Mouse (Mus musculus) liver, embryonic 12.5 days (tissue): ENCODE data around the gene Lysmd3. TPM values are rescaled to one million over a fixed set of nuclear protein-coding genes. Genes with fewer than 3 reads are reported as not detected.

ENCODE experiments used
- ATAC-seq: fragments of 200-750 bp; cut with Nextera tagmentation; 2 replicates; pipeline ENCODE4 v1.8.0; 2017; ENCODE audit warnings: moderate number of reproducible peaks, mild to moderate bottlenecking, moderate library complexity
- H3K27ac ChIP-seq: fragments of 300-500 bp; sonication (generic); 2 replicates; pipeline ENCODE4 v1.5.1; 2016; ENCODE audit warnings: mild to moderate bottlenecking
- H3K27me3 ChIP-seq: fragments of 300-500 bp; sonication (generic); replicated peaks from 2 replicates; pipeline ENCODE4 v1.6.1; 2016; ENCODE audit warnings: mild to moderate bottlenecking, moderate library complexity
- H3K36me3 ChIP-seq: fragments of 300-500 bp; sonication (generic); 2 replicates; pipeline ENCODE4 v1.6.1; 2016; ENCODE audit warnings: mild to moderate bottlenecking, moderate library complexity
- H3K4me1 ChIP-seq: fragments of 300-500 bp; sonication (generic); 2 replicates; pipeline ENCODE4 v1.6.1; 2016
- H3K4me2 ChIP-seq: fragments of 300-500 bp; sonication (generic); 2 replicates; pipeline ENCODE4 v1.6.1; 2016; ENCODE audit warnings: mild to moderate bottlenecking, moderate library complexity
- H3K4me3 ChIP-seq: fragments of 300-500 bp; sonication (generic); 2 replicates; pipeline ENCODE4 v1.5.1; 2016; ENCODE audit warnings: mild to moderate bottlenecking, moderate library complexity
- H3K9ac ChIP-seq: fragments of 300-500 bp; sonication (generic); 2 replicates; pipeline ENCODE4 v1.6.1; 2016; ENCODE audit warnings: mild to moderate bottlenecking, moderate library complexity
- H3K9me3 ChIP-seq: fragments of 300-500 bp; sonication (generic); replicated peaks from 2 replicates; pipeline ENCODE4 v1.6.1; 2016; ENCODE audit warnings: mild to moderate bottlenecking, moderate library complexity
- WGBS: fragments of 180-500 bp; shearing (Covaris S2); methylation state at CpG from one replicate; pipeline ENCODE4 v1.1.7; 2016; ENCODE audit not compliant: insufficient replicate concordance; 5-methylcytosine and 5-hydroxymethylcytosine counted together
- polyA plus RNA-seq: library from polyadenylated mRNA; unstranded; fragments of >200 nt; fragmentation: Nextera tagmentation; extraction: Ambion mirVana; gene quantifications from 2 replicates; pipeline ENCODE4 v1.2.1, GENCODE M21; 2016

The Lysmd3 gene
- polyA plus RNA-seq, 1 experiment from 2014 or later = 19.5 TPM

DNA sequence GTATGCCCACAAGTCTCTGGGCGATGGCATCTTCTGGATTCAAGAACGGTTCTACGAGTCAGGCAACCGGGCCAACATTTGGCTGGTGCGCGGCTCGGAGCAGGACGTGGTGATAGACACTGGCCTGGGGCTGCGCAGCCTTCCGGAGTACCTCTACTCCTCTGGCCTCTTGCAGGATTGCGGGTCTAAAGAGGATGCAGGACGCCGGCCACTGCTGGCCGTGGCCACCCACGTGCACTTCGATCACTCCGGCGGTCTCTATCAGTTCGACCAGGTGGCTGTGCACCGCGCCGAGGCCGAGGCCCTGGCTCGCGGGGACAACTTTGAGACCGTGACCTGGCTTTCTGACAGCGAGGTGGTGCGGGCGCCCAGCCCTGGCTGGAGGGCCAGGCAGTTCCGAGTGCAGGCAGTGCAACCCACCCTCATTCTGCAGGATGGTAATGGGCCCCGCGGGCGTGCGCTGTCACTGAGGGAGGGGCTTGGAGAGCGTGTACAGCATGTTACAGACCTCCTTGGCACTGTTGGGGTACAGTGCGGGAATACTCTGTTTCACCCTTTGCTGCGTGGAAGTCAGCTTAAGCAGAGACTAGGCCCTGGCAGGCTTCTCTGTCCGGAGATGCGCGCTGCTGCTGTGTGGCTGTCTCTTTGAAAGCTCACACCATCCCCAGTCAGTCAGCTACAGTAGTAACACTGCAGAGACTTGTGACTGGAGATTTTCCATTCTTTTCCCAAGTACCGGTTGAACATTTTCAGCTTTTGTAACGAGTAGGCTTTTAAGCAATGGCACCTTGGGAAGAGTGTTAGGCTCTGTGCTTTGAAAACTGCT, 54.3 kb downstream of the Lysmd3 start:
- peak overlapping the region; percentile 94 for H3K27ac ChIP-seq
- H3K4me3 ChIP-seq = peak overlapping the region; percentile 90
- peak overlapping the region; percentile 81 for H3K9ac ChIP-seq
- no peaks in the 10 kb centered on the region for H3K9me3 ChIP-seq
- H3K27me3 ChIP-seq = no peaks in the 10 kb centered on the region
- peak; percentile 53 for ATAC-seq
- WGBS = 2% methylated on average over 42 of the region's 42 CpGs
- no peaks in the 10 kb centered on the region; the same call in 1 of the 2 replicates for H3K36me3 ChIP-seq
- H3K4me2 ChIP-seq = peak overlapping the region; percentile 98
- peaks cover 50% of the 10 kb centered on the region for H3K4me1 ChIP-seq

- 73% methylated on average over 1 of the region's 1 CpGs for WGBS
- no peak overlapping the region for H3K4me2 ChIP-seq
- H3K4me1 ChIP-seq = peaks cover 33% of the 10 kb centered on the region
- no peak for ATAC-seq
- H3K4me3 ChIP-seq = no peak overlapping the region
- no peaks in the 10 kb centered on the region for H3K36me3 ChIP-seq
- H3K9me3 ChIP-seq = no peaks in the 10 kb centered on the region
- H3K27ac ChIP-seq = no peak overlapping the region
- no peaks in the 10 kb centered on the region for H3K27me3 ChIP-seq
- H3K9ac ChIP-seq = no peak overlapping the region
Measured at GRCm38 (mm10) chr13:81713896-81714295, 56.4 kb downstream of the Lysmd3 start.

Other genes starting within 250 kb of the Lysmd3 start
- 0.30 and 0.31 TPM in 2 replicates for gene Adgrv1, start 24.5 kb upstream of the Lysmd3 start, polyA plus RNA-seq
- 16.9 and 19.1 TPM in 2 replicates for gene Polr3g, start 53.4 kb downstream of the Lysmd3 start, polyA plus RNA-seq
- 2.8 and 3.0 TPM in 2 replicates for gene Mblac2, start 53.7 kb downstream of the Lysmd3 start, polyA plus RNA-seq
- 156 and 159 TPM in 2 replicates for gene Cetn3, start 125.4 kb downstream of the Lysmd3 start, polyA plus RNA-seq